Mouse (Mus musculus) heart, postnatal 4 days (tissue): ENCODE measurements around the gene Pick1. TPM values are rescaled to one million over a fixed set of nuclear protein-coding genes. Genes with fewer than 3 reads are reported as not detected.

Experiments used
- DNase-seq: peaks from one replicate; pipeline ENCODE4 v3.0.0; 2021
- total RNA-seq, 2 experiments: library from RNA; stranded (reverse); gene quantifications; 2 replicates each; pipeline ENCODE4 v1.2.3; 2021

Pick1 gene
- total RNA-seq, result 10 to 100 TPM; 24.5 to 26.0 TPM

DNA sequence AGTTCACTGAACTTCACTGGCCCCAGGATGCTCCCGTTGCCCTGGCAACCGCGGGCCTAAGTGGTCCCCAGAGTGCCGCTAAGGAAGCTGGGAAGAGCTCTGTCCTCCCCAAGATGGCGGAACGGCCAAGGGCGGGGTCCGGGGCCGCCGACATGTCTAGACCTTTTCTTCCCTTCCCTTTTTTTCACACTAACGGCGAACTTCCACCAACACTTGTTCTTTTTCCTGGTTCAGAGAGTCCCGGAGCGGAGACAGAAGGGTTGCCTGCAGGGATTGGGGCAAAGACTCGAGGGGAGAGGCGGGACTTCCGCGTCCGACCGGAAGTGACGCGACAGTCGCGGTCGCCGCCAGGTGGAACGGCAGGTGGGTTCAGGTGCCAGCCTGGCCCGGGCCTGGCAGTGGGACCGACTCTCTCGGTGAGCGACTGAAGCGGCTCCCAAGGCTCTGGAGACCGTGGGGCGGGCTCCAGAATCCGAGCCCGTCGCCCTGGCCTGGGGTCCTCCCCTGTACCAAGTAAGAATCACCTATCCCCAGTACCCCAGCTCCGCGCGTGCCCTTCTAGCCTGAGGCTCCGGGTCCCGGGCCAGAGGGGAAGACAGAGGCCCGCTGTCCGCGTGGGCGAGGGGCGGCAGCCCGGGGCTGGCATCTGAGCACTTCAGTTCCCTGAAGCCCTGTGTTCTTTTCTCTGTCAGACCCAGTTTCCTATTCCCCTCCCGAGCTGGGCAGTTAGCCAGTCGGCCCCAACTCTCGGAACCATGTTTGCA is at the start of gene Pick1, which contains the start of gene Gm49486:
TSS of gene Pick1 (plus strand) at position 116 of the 764 bp plus-strand sequence.
TSS of gene Gm49486 (plus strand) at position 334 of the 764 bp plus-strand sequence.
- peak; percentile 92 for DNase-seq

DNA sequence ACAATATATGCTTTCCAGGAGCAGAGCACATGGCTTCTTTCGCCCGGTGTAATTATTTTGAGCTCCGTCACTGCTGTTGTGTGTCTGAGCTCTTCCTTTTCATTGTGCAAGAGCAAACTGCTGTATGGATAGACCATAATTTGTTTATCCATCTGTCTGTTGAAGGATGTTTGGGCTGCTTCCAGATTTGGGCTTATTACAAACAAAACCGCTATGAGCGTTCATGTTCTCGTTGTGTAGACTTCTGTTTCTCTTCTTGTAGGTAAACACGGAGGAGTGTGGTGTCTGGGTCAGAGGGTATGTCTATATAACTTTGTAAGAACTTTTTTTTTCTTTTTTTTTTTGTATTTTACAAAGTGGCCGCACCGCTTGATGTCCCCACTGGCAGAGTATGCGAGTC is 43.8 kb upstream of the Pick1 start:
- DNase-seq, result no peak

DNA sequence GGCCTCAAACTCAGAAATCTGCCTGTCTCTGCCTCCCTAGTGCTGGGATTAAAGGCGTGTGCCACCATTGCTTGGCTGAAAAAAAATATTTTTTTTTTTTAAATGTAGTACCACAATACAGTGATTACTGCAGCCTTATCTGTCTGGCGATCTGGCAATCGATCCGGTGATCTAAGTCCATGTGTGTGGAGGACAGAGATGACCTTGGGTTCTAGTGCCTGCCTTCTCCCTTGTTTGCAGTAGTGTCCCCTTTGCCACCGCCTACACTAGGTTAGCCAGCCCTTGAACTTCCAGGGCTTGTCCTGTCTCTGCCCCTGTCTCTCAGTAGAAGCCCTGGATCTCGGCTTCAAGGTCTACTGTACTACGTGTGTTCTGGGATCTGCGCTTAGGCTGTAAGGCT is 41.2 kb upstream of the Pick1 start:
- no peak for DNase-seq

DNA sequence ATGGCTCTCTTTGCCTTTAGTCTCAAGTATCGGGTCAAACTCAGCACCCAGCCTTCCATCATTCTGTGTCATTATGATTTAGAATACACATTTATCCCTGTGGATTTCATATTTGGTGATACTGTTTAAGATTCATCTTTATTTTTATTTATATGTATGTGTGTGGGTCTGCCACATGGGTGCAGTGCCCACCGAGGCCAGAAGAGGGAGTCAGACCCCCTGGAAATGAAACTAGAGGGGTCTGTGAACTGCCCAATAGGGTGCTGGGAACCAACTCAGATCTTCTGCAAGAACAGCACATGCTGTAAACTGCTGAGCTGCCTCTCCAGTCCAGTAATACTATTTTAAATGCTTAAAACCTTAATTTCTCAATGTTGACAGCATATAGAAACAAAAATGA is 37.5 kb upstream of the Pick1 start:
- no peak for DNase-seq

DNA sequence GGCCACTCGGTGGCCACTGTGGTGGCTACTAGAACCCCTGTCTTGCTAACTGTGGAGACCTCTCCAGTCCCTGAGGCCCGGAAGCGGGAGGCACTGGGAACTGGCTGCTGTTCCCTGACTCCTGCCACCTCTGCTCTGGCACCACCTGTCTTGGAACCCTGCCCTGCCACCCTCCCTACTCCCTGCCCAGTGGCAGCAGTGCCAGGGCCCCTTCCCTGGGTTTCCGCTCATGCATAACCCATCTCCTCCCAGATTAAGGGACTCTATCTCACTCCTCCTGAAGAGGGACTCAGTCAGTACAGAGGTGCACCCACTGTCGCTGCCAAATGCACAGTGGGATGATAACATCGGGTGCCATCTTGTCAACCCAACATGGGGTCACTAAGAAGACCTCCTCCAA is 36.5 kb upstream of the Pick1 start:
- peak; percentile 25 for DNase-seq

DNA sequence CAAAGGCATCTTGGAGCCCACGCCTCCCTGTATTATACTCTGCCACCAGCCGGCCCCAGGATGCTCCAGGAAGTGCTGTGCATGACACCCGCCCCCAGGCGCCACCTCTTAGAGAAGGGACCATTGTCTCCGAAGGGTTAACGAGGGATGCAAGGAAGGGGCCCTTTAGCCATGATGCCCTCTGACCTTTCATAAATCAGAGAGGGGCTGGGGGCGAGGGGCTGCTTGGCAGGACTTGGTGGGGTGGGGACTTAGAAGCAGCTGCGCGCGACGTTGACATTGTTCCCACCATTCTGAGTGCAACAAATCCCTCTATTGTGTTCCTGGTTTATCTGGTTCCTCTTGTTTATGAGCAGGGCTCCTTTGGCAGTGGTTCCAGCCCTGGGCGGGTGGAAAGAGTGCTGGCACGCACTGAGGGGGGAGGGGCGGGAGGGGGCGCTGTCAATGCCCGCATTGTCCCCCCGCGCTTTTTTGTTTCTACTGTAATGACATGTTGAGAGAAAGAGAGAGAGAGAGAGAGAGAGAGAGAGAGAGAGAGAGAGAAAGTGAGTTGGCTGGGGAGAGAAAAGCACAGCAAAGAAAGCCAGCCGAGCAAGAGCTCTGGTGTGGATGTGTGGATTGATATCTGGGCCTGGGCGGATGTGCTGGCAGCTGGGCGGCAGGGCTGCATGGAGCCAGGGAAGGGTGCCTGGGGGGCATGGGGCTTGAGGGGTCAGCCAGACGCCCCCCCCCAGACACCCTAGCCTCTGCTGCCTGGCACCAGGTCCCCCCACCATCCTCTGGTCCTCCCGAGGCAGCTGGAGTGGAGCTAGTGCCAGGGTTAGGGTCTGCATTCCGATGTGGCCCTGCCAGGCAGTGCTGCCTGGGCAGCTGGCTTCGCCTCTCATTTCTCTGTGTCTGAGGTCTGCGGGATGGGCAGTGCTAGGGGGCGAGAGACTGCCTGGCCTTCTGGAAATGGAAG is 35.8 kb upstream of the Pick1 start:
- DNase-seq, result peak; percentile 68

DNA sequence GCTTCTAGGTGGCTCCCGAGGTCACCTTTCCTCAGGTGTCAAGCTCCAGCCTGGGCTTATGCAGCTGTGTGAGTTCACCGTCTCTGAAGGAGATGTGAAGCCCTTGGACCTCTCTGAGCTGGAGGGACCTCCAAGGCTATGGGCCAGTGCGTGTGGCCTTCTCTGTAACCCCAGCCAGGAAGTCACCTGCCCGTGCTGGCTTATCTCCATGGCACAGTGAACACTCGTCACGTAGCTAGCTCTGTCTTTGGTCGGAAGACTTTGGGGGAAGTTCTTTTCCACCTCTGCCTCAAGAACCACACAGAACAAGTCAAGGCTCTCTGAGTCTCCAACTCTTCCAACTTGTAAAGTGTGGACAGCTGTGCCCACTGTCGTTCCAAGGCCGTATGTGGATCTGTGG is 34.9 kb upstream of the Pick1 start:
- peak; percentile 24 for DNase-seq

DNA sequence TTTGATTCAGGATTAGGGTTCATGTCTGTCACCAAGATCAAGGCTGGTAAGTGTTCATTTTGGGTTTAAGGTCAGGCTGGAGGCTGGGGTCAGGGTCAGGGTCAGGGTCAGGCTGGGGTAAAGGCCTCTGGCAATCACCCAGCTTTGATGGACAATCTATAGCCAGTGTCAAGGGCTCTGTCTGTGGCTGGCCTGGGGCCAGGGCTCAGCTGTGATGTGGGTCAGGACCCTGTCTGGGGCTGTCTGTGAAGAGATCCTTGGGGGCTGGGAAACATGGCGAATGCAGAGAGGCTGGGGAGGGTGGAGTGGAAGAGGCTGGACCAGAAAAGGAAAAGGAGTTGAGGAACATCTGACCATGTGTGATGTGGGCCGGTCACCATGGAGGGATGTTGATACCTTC is 34.0 kb upstream of the Pick1 start:
- peak; percentile 17 for DNase-seq

DNA sequence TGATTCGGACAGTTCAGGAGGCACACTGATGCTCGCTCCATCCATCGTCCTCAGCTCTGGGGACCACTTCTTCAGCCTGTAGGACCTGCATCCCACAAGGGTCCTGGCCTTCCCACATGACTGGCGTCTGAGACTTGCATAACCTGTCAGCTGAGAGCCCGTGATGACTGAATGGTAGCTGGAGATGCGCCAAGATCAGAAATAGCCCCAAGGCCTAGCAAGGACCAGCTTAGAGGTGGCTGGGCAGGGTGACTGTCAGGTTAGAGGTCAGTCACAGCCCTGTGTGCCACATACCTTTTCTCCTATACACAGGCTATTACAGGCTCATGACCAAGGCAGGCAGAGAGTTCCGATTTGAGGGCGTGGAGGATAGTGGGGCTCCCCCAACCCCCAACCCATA is 33.5 kb upstream of the Pick1 start:
- DNase-seq, result peak; percentile 75

DNA sequence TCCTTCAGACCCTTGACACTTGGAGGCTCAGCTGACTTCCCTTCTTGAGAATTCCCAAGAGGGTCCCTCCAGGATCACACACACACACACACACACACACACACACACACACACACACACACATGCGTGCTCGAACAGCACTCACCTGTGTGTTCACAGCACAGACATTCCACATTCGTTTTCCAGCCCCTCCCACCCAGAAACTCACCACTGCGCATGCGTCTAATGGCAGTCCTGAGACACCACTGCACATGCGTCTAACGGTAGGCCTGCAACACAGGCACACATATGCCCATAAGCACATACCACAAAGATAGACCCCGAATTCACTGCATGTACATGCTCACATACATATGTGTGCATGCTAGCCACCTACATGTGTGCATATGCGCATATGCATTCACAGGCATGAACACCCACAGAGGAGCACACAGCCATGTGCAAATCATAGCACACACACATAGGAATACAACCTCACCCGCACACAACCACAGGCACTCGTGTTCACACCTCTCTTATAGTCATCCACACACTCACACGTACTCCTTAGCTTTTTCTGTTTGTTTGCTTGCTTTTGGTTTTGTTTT is 29.5 kb upstream of the Pick1 start:
- DNase-seq, result no peak

DNA sequence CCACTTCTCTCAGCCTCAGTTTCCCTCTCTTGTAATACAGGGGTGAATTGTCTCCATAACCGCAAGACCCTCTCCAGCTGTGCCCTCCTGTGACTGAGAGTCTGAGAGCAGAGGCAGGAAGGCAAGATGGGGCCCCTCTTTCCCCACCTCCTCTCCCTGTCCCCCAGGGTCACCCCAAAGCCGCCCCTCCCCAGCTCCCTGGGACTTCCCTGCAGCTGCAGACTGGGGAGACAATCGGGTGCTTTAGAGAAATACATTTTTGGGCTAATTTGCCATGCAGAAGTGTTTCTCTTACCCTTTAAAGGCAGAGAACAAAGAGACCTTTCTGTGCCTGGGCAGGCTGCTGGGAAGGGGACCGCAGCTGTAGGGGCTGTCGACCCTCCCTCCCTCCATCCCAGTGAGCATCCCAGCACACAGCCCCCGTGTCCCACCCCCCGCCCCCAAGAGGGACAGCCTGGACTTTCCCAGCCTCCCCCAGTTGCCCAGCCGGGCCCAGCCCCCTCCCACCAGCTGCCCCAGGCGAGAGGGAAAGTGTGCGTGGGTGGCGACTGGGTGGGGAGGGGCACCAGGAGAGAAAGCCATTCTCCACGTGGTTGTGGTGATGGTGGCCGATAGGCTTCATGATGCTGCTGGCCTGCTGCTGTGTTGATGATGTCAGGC is 27.4 kb upstream of the Pick1 start:
- DNase-seq, result no peak

DNA sequence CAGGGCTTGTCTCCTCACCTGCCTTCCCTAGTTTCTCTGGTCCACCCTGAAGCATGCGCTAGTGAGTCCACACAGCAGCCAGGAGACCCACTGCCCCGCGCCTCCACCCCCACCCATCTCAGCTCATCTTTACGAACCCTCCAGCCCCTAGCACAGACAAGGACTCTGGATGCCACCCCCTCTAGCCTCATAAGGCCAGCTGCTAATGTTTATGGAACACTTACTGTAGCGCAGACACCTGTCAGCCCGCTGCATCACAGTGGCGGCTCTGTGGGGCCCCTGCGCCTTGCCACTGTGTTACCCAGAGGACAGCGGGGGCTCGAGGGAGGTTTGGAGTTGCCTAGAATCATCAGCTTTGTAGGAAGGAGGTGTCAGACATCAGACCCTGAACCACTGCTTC is 26.4 kb upstream of the Pick1 start:
- DNase-seq, result no peak

DNA sequence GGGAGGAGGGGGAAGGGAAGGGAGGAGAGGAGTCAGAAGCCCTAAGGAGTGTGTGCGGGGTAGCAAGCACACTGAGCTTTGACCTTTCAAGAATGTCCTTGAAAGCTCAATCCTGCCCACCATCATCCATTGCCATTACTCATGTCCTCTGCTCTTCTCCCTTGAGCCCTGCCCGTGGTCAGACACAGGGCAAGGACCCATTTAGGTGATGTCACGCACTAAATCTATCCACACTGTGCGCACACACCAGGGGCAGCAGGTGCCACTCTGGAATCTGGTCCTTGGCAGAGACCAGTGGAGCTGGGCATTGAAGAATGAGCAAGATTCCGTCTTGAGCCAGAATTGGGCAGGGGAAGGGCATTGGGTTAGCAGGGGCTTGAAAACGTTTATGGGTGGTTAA is 20.8 kb upstream of the Pick1 start:
- DNase-seq, result no peak

DNA sequence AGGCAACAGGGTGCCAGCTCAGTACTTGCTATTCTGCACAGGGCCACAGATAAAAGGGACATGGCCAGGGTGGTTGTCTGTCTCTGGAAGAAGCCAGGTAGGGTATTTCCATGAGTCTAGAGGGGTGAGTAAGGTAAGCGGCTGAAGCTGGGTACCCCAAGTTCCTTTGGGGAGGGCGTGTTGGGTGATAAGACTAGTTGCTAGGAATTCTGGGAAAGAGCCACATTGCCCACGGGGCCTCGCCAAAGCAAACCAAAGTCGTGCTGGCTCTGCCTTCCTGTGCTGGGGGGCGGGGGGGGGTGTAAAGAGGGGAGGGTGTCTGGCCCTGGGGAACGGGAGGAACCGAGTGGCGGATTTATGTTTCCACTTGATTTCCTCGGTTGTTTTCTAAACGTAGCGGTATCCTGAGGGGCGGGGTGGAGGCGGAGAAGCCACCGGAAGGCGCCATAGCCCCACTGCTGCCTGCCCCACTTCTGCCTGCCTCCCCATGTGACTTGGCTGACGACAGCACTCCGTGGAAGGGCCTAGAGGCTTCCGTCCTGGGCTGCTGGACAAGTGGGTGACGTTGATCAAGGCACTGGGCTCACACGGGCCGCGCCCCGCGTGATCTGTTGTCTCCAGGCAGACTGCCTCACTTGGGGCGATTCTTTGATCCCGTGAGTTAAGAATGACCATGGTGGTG is 20.1 kb upstream of the Pick1 start:
- peak; percentile 41 for DNase-seq

DNA sequence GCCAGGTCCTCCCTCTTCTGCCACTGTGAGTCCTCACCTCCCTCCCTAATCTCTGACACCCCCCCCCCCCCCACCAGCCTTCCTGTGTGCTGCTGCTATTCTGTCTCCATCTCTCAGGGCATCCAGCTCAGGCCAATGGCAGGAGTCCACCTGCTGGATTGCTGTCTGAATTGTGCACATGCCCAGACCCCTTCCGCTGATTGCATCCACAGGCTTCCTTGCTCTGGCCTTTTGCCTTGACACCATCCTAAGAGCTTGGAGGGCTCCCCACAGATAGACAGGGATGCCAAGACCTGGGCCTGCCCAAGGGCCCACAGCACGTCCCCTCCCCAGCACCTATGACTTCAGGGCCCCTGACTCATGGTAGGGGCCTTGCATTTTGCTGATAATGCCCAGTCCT is 18.6 kb upstream of the Pick1 start:
- no peak for DNase-seq

DNA sequence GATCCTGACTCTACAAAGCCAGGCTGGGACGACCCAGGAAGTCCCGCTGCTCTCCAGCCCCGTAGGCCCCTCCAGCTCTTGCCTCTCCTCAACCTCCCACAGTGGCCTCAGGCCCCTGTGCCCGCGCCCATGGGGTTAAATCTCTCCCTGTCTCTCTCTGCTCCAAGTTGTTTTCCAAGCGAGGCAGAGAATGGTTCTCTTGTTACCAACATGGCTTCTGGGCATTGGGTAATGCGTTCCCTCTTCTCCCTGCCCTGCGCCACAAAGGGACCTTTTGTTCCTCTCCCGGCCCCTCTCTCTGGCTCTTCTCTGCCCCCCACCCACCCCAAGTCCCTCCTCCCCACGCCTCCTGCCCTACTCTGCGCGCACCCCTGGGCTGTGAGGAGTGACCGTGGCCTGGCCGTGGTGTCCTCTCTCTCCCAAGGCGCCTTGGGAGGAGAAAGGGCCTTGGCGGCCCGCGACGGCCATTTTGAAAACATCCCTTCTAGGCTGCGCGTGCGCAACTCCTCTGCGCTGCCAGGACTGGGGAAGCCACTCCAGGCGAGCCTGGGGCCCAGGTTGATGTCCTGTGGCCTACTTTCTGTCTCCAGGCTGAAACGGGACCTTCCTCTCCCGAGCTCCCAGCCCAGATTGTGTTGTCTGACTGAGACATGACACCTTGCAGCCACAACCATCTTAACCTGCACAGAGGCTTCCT is 16.1 kb upstream of the Pick1 start:
- no peak for DNase-seq

DNA sequence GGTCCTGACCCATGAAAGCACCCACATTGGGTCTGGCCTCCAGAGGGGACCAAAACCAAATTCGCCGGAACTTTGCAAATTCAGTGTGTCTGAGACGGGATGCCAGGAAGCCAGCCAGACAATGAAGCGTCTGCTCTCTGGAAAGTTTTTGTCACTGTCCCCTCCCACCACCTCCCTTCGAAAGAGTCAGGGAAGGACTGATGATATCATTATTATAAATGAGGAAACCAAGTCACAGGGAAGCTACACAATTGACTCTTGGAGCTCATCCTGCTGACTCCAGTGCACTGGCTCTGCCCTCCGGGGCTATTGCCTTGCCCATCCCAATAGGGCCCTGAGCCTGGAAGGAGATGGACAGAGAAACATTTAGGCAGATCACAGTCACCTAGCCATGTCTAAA is 15.4 kb upstream of the Pick1 start:
- DNase-seq, result peak; percentile 21

DNA sequence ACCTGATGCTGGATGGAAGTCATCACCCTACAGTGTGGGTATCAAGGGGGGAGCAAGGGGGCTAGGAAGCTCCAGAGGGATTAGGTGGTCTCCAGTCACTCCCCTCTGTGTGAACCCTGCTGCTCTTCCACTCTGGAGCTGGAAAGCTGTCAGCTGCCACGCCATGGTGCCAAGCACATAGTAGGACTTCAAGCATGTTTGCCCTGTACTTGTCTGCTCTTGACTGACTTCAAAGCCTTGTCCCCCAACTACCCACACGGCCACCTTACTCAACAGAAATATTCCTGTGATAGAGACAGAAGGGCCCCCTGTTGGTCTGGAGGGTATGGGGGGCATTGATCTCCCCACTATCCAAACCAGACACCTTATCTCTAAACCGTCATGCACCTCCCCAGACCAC is 12.8 kb upstream of the Pick1 start:
- no peak for DNase-seq

DNA sequence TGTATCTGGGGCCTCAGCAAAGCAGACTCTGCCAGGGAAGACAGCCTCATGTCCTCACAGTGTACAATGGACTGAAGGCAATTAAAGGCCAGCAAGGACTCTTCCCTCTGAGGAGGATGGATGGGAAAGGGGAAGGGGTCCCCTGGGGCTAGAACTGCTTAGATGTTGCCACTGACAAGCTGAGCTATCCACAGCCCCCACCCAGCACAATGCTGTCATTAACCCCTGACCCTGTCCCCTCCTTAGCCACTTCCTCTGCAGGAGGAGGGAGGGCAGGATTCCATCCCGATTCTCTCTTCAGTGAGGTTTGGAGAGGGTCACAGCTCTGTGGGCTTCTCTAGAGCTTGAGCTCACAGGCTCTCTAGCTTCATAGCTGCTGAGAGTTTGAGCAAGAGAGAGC is 9.4 kb upstream of the Pick1 start:
- DNase-seq, result no peak

DNA sequence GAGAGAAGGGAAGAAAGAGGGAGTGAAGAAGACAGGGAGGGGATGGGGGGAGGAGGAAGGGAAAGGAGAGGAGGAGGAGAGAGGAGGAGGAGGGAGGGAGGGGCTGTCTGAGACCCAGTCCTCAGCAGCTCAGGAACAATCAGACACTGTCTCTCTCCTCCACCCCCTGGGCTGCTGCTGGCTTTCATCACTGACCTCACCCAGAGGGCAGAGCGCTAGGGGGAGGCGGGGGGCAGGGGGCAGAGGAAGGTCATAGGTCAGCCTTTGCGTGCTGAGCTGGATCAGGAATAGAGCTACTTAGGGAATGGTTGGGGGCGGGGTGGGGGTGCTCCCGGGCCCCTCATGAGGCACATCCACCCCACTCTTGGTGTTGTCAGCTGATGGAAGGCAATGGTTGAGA is 5.3 kb upstream of the Pick1 start:
- no peak for DNase-seq

DNA sequence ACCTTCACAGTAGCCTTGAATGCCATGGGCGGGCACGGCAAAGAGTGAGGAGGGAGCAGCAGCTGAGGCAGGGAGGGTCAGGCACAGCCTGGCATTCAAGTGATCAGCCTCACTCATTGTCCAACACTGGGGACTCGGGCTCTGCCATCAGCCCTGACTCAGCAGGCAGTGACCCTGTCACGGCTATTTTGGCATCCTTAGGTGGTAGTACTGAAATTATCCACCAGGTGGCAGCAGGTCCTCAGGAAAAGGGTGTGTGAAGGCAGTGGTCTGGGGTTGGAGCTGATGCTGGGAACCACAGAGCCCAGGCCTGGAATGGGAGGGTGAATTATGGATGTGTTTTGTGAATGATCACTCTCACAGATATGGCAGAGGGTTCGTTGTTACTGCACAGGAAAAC is 4.3 kb upstream of the Pick1 start:
- peak; percentile 96 for DNase-seq
